In the genomic region with DNA sequence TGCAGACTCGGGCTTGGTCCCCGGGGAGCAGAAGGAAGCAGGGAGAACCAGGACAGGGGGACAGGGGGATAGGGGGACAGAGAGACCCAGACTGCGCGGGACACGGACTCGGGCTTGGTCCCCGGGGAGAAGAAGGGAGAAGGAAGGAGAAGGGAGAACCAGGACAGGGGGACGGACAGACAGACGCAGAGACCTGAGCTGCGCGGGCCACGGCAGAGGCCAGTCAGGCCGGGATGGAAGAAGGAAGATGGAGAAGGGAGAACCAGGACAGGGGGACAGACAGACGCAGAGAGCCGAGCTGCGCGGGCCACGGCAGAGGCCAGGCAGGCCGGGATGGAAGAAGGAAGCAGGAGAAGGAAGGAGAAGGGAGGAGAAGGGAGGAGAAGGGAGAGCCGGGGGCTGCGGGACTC, we compare ENCODE assay signal across 14 mouse cellular contexts. TPM values are rescaled to one million over a fixed set of nuclear protein-coding genes. Genes with fewer than 3 reads are reported as not detected.
DNase-seq lines count a peak whose midpoint lies in the region; ATAC-seq lines count a peak whose summit lies in the region.
"Had no signal": no experiment of that assay in that cellular context is flagged by ENCODE, and none has a peak within 500 bp of the region (broad histone marks: within the 10 kb centered on the region; RNA-seq: fewer than 3 reads in every experiment).

No protein-coding gene starts in this region.

- H3K36me3 ChIP-seq in liver, embryonic 12.5 days, result peaks cover 55% of the 10 kb centered on the region
- peaks cover 56% of the 10 kb centered on the region for H3K36me3 ChIP-seq in embryonic facial prominence, embryonic 10.5 days (replicated peaks)

- no peaks in the 10 kb centered on the region for H3K4me1 ChIP-seq in liver, embryonic 12.5 days
- H3K4me1 ChIP-seq in embryonic facial prominence, embryonic 10.5 days, result no peaks in the 10 kb centered on the region

- no peak for ATAC-seq in liver, embryonic 12.5 days

- H3K27me3 ChIP-seq in liver, embryonic 12.5 days (replicated peaks), result no peaks in the 10 kb centered on the region
- no peaks in the 10 kb centered on the region for H3K27me3 ChIP-seq in embryonic facial prominence, embryonic 10.5 days (replicated peaks; ENCODE audit: low read depth, poor library complexity, severe bottlenecking)

- intact Hi-C loops in gastrocnemius, postnatal 14 days (cut with DNase I; ENCODE audit: low total_unique reads), result no loop called here

- H3K9me3 ChIP-seq in liver, embryonic 12.5 days (replicated peaks), result peaks cover 53% of the 10 kb centered on the region
- peaks cover 61% of the 10 kb centered on the region for H3K9me3 ChIP-seq in embryonic facial prominence, embryonic 10.5 days

- peak; percentile 6 for DNase-seq in gastrocnemius, postnatal 14 days
- DNase-seq in gastrocnemius, adult 18-20 months (ENCODE audit: low spot score), result no peak
- DNase-seq in liver, result no peak
- peak; percentile 30 for DNase-seq in CD4-positive helper T cell, adult 2 months (ENCODE audit: low read depth, low spot score)
- DNase-seq in embryonic facial prominence, embryonic 10.5 days (ENCODE audit: low spot score), result peak; percentile 17
- DNase-seq in spleen, adult 18-20 months, result no peak
- DNase-seq in kidney, adult 9 months, result no peak

- H3K27ac ChIP-seq in liver, embryonic 12.5 days, result no peak overlapping the region
- H3K27ac ChIP-seq in embryonic facial prominence, embryonic 10.5 days (replicated peaks), result no peak overlapping the region

- peak overlapping the region; percentile 47; the same call in 1 of the 2 replicates for H3K4me2 ChIP-seq in liver, embryonic 12.5 days

- 63% methylated on average over 5 of the region's 21 CpGs for WGBS in liver, embryonic 12.5 days (ENCODE audit: insufficient replicate concordance)
- WGBS in embryonic facial prominence, embryonic 10.5 days, result 57% methylated on average over 10 of the region's 21 CpGs

- no peak overlapping the region for H3K4me3 ChIP-seq in liver, embryonic 12.5 days
- H3K4me3 ChIP-seq in embryonic facial prominence, embryonic 10.5 days, result 0 out of 2 replicates have a peak overlapping the region, but pooled peaks have one; percentile 25

- no peak overlapping the region for H3K9ac ChIP-seq in liver, embryonic 12.5 days

RNA-seq across cellular contexts. Expression of a gene that starts 10.8 kb away (rescaled TPM):
- not detected for total RNA-seq in gastrocnemius, postnatal 14 days (2021)
- total RNA-seq in gastrocnemius, adult 18-20 months (2021), result not detected
- not detected in 2 replicates for polyA plus RNA-seq in liver, embryonic 12.5 days (2016; fragmentation: Nextera tagmentation; extraction: Ambion mirVana)
- polyA plus RNA-seq in embryonic facial prominence, embryonic 10.5 days (2016; fragmentation: Nextera tagmentation; extraction: Ambion mirVana), result not detected in 2 replicates
- total RNA-seq: adrenal gland, postnatal 36 days; G1E had no signal
- polyA plus RNA-seq: embryonic facial prominence, embryonic 11.5 days; G1E; gonadal fat pad, adult 2 months; neural tube, embryonic 14.5 days; testis, adult 2 months had no signal

RNA-seq across cellular contexts. Expression of a gene that starts 40.7 kb away (rescaled TPM):
- not detected for total RNA-seq in gastrocnemius, postnatal 14 days (2021)
- total RNA-seq in gastrocnemius, adult 18-20 months (2021), result not detected
- not detected in 2 replicates for polyA plus RNA-seq in liver, embryonic 12.5 days (2016; fragmentation: Nextera tagmentation; extraction: Ambion mirVana)
- not detected in 2 replicates for polyA plus RNA-seq in embryonic facial prominence, embryonic 10.5 days (2016; fragmentation: Nextera tagmentation; extraction: Ambion mirVana)
- total RNA-seq: adrenal gland, postnatal 36 days; G1E had no signal
- polyA plus RNA-seq: embryonic facial prominence, embryonic 11.5 days; G1E; gonadal fat pad, adult 2 months; neural tube, embryonic 14.5 days; testis, adult 2 months had no signal

Comparison
In these comparisons a context has a peak if more than half of its experiments do, and no peak if none do; other contexts are left out.
1. DNase-seq: peak in gastrocnemius, postnatal 14 days (single experiment), CD4-positive helper T cell, adult 2 months (single experiment) and embryonic facial prominence, embryonic 10.5 days (single experiment); none in gastrocnemius, adult 18-20 months (single experiment), liver (single experiment), spleen, adult 18-20 months (0 of 2) and kidney, adult 9 months (single experiment).